Mouse (Mus musculus): Measurements from ENCODE around the gene Gen1. TPM values are rescaled to one million over a fixed set of nuclear protein-coding genes. Genes with fewer than 3 reads are reported as not detected.

Gen1 gene
- polyA plus RNA-seq, 1 experiment: 0.54 TPM

Other genes with a start within 250 kb of the Gen1 start
- 14.1 and 17.0 TPM in 2 replicates for gene Kcns3, start 114.7 kb downstream of the Gen1 start, polyA plus RNA-seq (2012; rRNA removed)
- gene Msgn1, start 56.8 kb downstream of the Gen1 start, polyA plus RNA-seq (2012; rRNA removed): not detected in 2 replicates
- 11.4 and 13.8 TPM in 2 replicates for gene Smc6, start 85 bp upstream of the Gen1 start, polyA plus RNA-seq (2012; rRNA removed)
- gene Vsnl1, start 170.8 kb upstream of the Gen1 start, polyA plus RNA-seq (2012; rRNA removed): 0.05 and 0.11 TPM in 2 replicates
- gene Rad51ap2, start 190.3 kb upstream of the Gen1 start, polyA plus RNA-seq (2012; rRNA removed): not detected in 2 replicates